Mouse (Mus musculus): ENCODE measurements around the gene Slit3.

Slit3 gene

GRCm38 (mm10) chr11:35124489-35125107, 3.6 kb downstream of the Slit3 start:
- DNase-seq (ENCODE audit: low read depth, low spot score): no peak

- DNase-seq (ENCODE audit: low read depth, low spot score): no peak
Observed at GRCm38 (mm10) chr11:35125108-35125490, 4.1 kb downstream of the Slit3 start.

- DNase-seq (ENCODE audit: low read depth, low spot score): no peak
Observed at GRCm38 (mm10) chr11:35131740-35132139, 10.7 kb downstream of the Slit3 start.

GRCm38 (mm10) chr11:35136625-35137024, 15.6 kb downstream of the Slit3 start:
- no peak for DNase-seq (ENCODE audit: low read depth, low spot score)

- DNase-seq (ENCODE audit: low read depth, low spot score): no peak
Observed at GRCm38 (mm10) chr11:35140092-35140491, 19.1 kb downstream of the Slit3 start.

GRCm38 (mm10) chr11:35142202-35142601, 21.2 kb downstream of the Slit3 start:
- DNase-seq (ENCODE audit: low read depth, low spot score): no peak

- DNase-seq (ENCODE audit: low read depth, low spot score): no peak
Observed at GRCm38 (mm10) chr11:35142698-35143360, 21.8 kb downstream of the Slit3 start.

- no peak for DNase-seq (ENCODE audit: low read depth, low spot score)
Observed at GRCm38 (mm10) chr11:35147818-35148445, 26.9 kb downstream of the Slit3 start.

GRCm38 (mm10) chr11:35151539-35151951, 30.5 kb downstream of the Slit3 start:
- peak; percentile 72 for DNase-seq (ENCODE audit: low read depth, low spot score)

GRCm38 (mm10) chr11:35152875-35153274, 31.9 kb downstream of the Slit3 start:
- no peak for DNase-seq (ENCODE audit: low read depth, low spot score)

- DNase-seq (ENCODE audit: low read depth, low spot score): no peak
Observed at GRCm38 (mm10) chr11:35154449-35154848, 33.4 kb downstream of the Slit3 start.

- DNase-seq (ENCODE audit: low read depth, low spot score): no peak
Observed at GRCm38 (mm10) chr11:35155281-35155680, 34.3 kb downstream of the Slit3 start.

GRCm38 (mm10) chr11:35156676-35157075, 35.7 kb downstream of the Slit3 start:
- DNase-seq (ENCODE audit: low read depth, low spot score): no peak

GRCm38 (mm10) chr11:35160682-35161211, 39.7 kb downstream of the Slit3 start:
- no peak for DNase-seq (ENCODE audit: low read depth, low spot score)

- no peak for DNase-seq (ENCODE audit: low read depth, low spot score)
Observed at GRCm38 (mm10) chr11:35163396-35163795, 42.4 kb downstream of the Slit3 start.

- DNase-seq (ENCODE audit: low read depth, low spot score): no peak
Observed at GRCm38 (mm10) chr11:35167176-35167575, 46.2 kb downstream of the Slit3 start.

- DNase-seq (ENCODE audit: low read depth, low spot score): no peak
Observed at GRCm38 (mm10) chr11:35171505-35171904, 50.5 kb downstream of the Slit3 start.

- no peak for DNase-seq (ENCODE audit: low read depth, low spot score)
Observed at GRCm38 (mm10) chr11:35177564-35177963, 56.5 kb downstream of the Slit3 start.

GRCm38 (mm10) chr11:35178144-35178817, 57.3 kb downstream of the Slit3 start:
- peak; percentile 25 for DNase-seq (ENCODE audit: low read depth, low spot score)

GRCm38 (mm10) chr11:35179305-35179704, 58.3 kb downstream of the Slit3 start:
- DNase-seq (ENCODE audit: low read depth, low spot score): no peak

- DNase-seq (ENCODE audit: low read depth, low spot score): no peak
Observed at GRCm38 (mm10) chr11:35182887-35183286, 61.9 kb downstream of the Slit3 start.

GRCm38 (mm10) chr11:35194826-35195225, 73.8 kb downstream of the Slit3 start:
- DNase-seq (ENCODE audit: low read depth, low spot score): no peak

All from ES-CJ7 (cell line).